Mouse (Mus musculus) liver, embryonic 14.5 days (tissue): ENCODE results near the gene Cep19.

Experiments
- CTCF ChIP-seq: IDR thresholded peaks from 2 replicates; pipeline ENCODE4 v1.5.1; 2016; ENCODE audit warnings: antibody characterized with exemption, low read depth, control low read depth
- EP300 ChIP-seq: IDR thresholded peaks from 2 replicates; pipeline ENCODE4 v1.6.1; 2016; ENCODE audit warnings: antibody characterized with exemption, low read depth

DNA sequence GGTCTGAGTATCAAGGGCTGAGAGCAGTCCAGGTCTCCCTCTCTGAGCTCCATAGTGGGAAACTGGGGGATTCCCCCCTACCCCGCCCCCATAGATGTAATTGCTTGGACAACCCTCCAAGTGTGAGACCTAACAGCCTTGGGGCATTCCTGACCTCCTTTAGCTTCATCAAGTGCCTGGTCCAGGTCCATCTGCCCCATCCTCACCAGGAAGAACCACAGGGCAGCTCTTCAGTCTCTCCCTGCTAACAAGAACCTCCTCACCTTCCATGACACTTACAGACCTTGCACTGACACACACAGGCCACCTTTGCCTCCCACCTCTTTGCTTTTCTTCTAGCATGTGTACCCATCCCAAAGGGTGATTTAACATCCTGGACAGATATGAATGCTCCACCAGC is 54.4 kb downstream of the Cep19 start:
- TF ChIP-seq CTCF (no peak), EP300 (no peak)
